Mouse (Mus musculus) megakaryocyte, embryonic 14.5 days (primary cell): ENCODE results near the gene Gm17428.

Experiments
- FLI1 ChIP-seq: IDR thresholded peaks from 2 replicates; pipeline ENCODE4 v1.6.1; 2012; ENCODE audit warnings: low read length, inconsistent platforms, mixed read lengths
- GATA1 ChIP-seq: IDR thresholded peaks from 3 replicates; pipeline ENCODE4 v1.6.1; 2012; ENCODE audit warnings: mixed read lengths, low read length, inconsistent platforms, borderline replicate concordance

- TF ChIP-seq GATA1 (no peak), FLI1 (no peak)
These were observed 37.1 kb upstream of the Gm17428 start for GRCm38 (mm10) chr14:54939434-54940175.
